Mouse (Mus musculus) B cell, adult 67 days (primary cell): Measurements from ENCODE around the gene Paxbp1. TPM values are rescaled to one million over a fixed set of nuclear protein-coding genes. Genes with fewer than 3 reads are reported as not detected.

Experiments used
- total RNA-seq, 2 experiments: library from RNA; stranded (reverse); gene quantifications; 4 replicates each; pipeline ENCODE4 v1.2.4; 2023

Gene Paxbp1
- 100 to 1,000 TPM; 112 to 123 TPM for total RNA-seq

GRCm38 (mm10) chr16:91044270-91045182, at the start of gene Paxbp1:
Gene Paxbp1, minus strand, starts transcription at chr16:91044543.

GRCm38 (mm10) chr16:91011021-91011683, 33.2 kb downstream of the Paxbp1 start, which contains the start of gene Synj1:
Gene Synj1, minus strand, starts transcription at chr16:91011308.

Other genes with a start within 250 kb of the Paxbp1 start
- 10 to 100 TPM; 33.6 to 36.9 TPM for gene Urb1, start 234.1 kb downstream of the Paxbp1 start, total RNA-seq
- not detected for gene Eva1c, start 217.8 kb downstream of the Paxbp1 start, total RNA-seq
- gene Cfap298, start 109.4 kb downstream of the Paxbp1 start, total RNA-seq, result 10 to 100 TPM; 12.0 to 24.6 TPM
- gene Synj1, start 33.2 kb downstream of the Paxbp1 start, total RNA-seq, result 10 to 100 TPM; 44.5 to 58.1 TPM
- gene 4932438H23Rik, start 50.6 kb upstream of the Paxbp1 start, total RNA-seq, result under 1 TPM in 1 of 2 experiments, not detected in 1; 0.71 TPM
- not detected for gene Olig2, start 180.9 kb upstream of the Paxbp1 start, total RNA-seq
- gene Olig1, start 225.2 kb upstream of the Paxbp1 start, total RNA-seq, result not detected